Mouse (Mus musculus) right cerebral cortex, postnatal 10 days (tissue): ENCODE measurements around the gene 4930562C15Rik.

Experiments used
- DNase-seq, 2 experiments: peaks; one replicate each; pipeline ENCODE4 v3.0.0; 2021; ENCODE audit warnings: low spot score in 2 of 2

Gene 4930562C15Rik

GRCm38 (mm10) chr16:4861392-4861791, 26.2 kb downstream of the 4930562C15Rik start:
- DNase-seq, result no peak

GRCm38 (mm10) chr16:4862863-4863483, 27.8 kb downstream of the 4930562C15Rik start:
- peak; percentile 68 to 78 for DNase-seq

- DNase-seq, result no peak
Measured at GRCm38 (mm10) chr16:4863742-4864141, 28.5 kb downstream of the 4930562C15Rik start.

- DNase-seq, result no peak
Measured at GRCm38 (mm10) chr16:4866101-4866695, 31.0 kb downstream of the 4930562C15Rik start.

- no peak for DNase-seq
Measured at GRCm38 (mm10) chr16:4870490-4870889, 35.3 kb downstream of the 4930562C15Rik start.

GRCm38 (mm10) chr16:4871926-4872325, 36.7 kb downstream of the 4930562C15Rik start:
- DNase-seq, result no peak

- DNase-seq, result no peak
Measured at GRCm38 (mm10) chr16:4875198-4876032, 40.2 kb downstream of the 4930562C15Rik start.

GRCm38 (mm10) chr16:4876033-4876680, 40.9 kb downstream of the 4930562C15Rik start:
- DNase-seq, result peak; percentile 82 to 85

- DNase-seq, result no peak
Measured at GRCm38 (mm10) chr16:4877195-4877594, 42.0 kb downstream of the 4930562C15Rik start.

- DNase-seq, result no peak
Measured at GRCm38 (mm10) chr16:4877701-4878100, 42.5 kb downstream of the 4930562C15Rik start.

- DNase-seq, result no peak
Measured at GRCm38 (mm10) chr16:4878192-4878885, 43.1 kb downstream of the 4930562C15Rik start.

GRCm38 (mm10) chr16:4879101-4879707, 44.0 kb downstream of the 4930562C15Rik start:
- peak; percentile 78 to 82 for DNase-seq

- DNase-seq, result peak; percentile 93 to 94
Measured at GRCm38 (mm10) chr16:4879708-4880124, 44.5 kb downstream of the 4930562C15Rik start.

- peak; percentile 99 to 100 for DNase-seq
Measured at GRCm38 (mm10) chr16:4880136-4880825, 45.1 kb downstream of the 4930562C15Rik start, which contains the start of gene Ubald1. Gene Ubald1 (minus strand): TSS chr16:4880315.

GRCm38 (mm10) chr16:4881400-4882351, 46.5 kb downstream of the 4930562C15Rik start:
- no peak for DNase-seq

GRCm38 (mm10) chr16:4884930-4885329, 49.7 kb downstream of the 4930562C15Rik start:
- no peak for DNase-seq

- peak; percentile 93 to 94 for DNase-seq
Measured at GRCm38 (mm10) chr16:4885760-4886689, 50.8 kb downstream of the 4930562C15Rik start, which contains the start of gene Mgrn1. Gene Mgrn1 (plus strand): TSS chr16:4886249.

- DNase-seq, result no peak
Measured at GRCm38 (mm10) chr16:4886690-4887020, 51.4 kb downstream of the 4930562C15Rik start.
